Mouse (Mus musculus) midbrain, embryonic 16.5 days (tissue): ENCODE data around the gene Sdk1. TPM values are rescaled to one million over a fixed set of nuclear protein-coding genes. Genes with fewer than 3 reads are reported as not detected.

Source experiments
- ATAC-seq: fragments of 200-750 bp; cut with Nextera tagmentation; 2 replicates; pipeline ENCODE4 v1.8.0; 2017; ENCODE audit warnings: moderate TSS enrichment
- H3K27ac ChIP-seq: fragments of 300-500 bp; sonication (generic); 2 replicates; pipeline ENCODE4 v1.5.1; 2014; ENCODE audit warnings: mild to moderate bottlenecking, low read length, mixed read lengths
- H3K27me3 ChIP-seq: fragments of 300-500 bp; sonication (generic); 2 replicates; pipeline ENCODE4 v1.6.1; 2014; ENCODE audit warnings: low read depth, low read length, mixed read lengths; ENCODE audit not compliant: control insufficient read depth, insufficient read depth
- H3K36me3 ChIP-seq: fragments of 300-500 bp; sonication (generic); 2 replicates; pipeline ENCODE4 v1.6.1; 2014; ENCODE audit warnings: mild to moderate bottlenecking, low read length, moderate library complexity, mixed read lengths; ENCODE audit not compliant: control insufficient read depth, insufficient read depth
- H3K4me1 ChIP-seq: fragments of 300-500 bp; sonication (generic); 2 replicates; pipeline ENCODE4 v1.6.1; 2014; ENCODE audit warnings: mild to moderate bottlenecking, low read length, mixed read lengths; ENCODE audit not compliant: control insufficient read depth, insufficient read depth
- H3K4me2 ChIP-seq: fragments of 300-500 bp; sonication (generic); 2 replicates; pipeline ENCODE4 v1.6.1; 2014; ENCODE audit warnings: mild to moderate bottlenecking, low read length, mixed read lengths
- H3K4me3 ChIP-seq: fragments of 300-500 bp; sonication (generic); 2 replicates; pipeline ENCODE4 v1.5.1; 2014; ENCODE audit warnings: low read depth, mild to moderate bottlenecking, low read length, moderate library complexity, mixed read lengths
- H3K9ac ChIP-seq: fragments of 300-500 bp; sonication (generic); 2 replicates; pipeline ENCODE4 v1.6.1; 2014; ENCODE audit warnings: low read depth, low read length, mixed read lengths
- H3K9me3 ChIP-seq: fragments of 300-500 bp; sonication (generic); replicated peaks from 2 replicates; pipeline ENCODE4 v1.6.1; 2014; ENCODE audit warnings: mild to moderate bottlenecking, low read length, mixed read lengths; ENCODE audit not compliant: control insufficient read depth, poor library complexity, severe bottlenecking
- WGBS: fragments of 180-500 bp; shearing (Covaris S2); extraction: QIAGEN DNeasy Blood & Tissue Kit; methylation state at CpG from one replicate; pipeline ENCODE4 v1.1.7; 2014; 5-methylcytosine and 5-hydroxymethylcytosine counted together
- polyA plus RNA-seq: library from polyadenylated mRNA; unstranded; fragments of >200 nt; fragmentation: Nextera tagmentation; extraction: Ambion mirVana; gene quantifications from 2 replicates; pipeline ENCODE4 v1.2.1, GENCODE M21; 2015

The Sdk1 gene
- polyA plus RNA-seq, 1 experiment from 2014 or later = 2.5 TPM

GRCm38 (mm10) chr5:141553444-141553843 lies 312.2 kb downstream of the Sdk1 start:
- no peak for ATAC-seq
- no peak overlapping the region for H3K4me2 ChIP-seq
- H3K36me3 ChIP-seq = no peaks in the 10 kb centered on the region
- H3K4me3 ChIP-seq = no peak overlapping the region
- WGBS = 88% methylated on average over 9 of the region's 9 CpGs
- no peaks in the 10 kb centered on the region for H3K9me3 ChIP-seq
- H3K9ac ChIP-seq = no peak overlapping the region
- peaks cover 13% of the 10 kb centered on the region for H3K4me1 ChIP-seq
- no peak overlapping the region for H3K27ac ChIP-seq
- no peaks in the 10 kb centered on the region for H3K27me3 ChIP-seq

- Histone ChIP-seq H3K9ac (no peak overlapping the region), H3K4me1 (peaks cover 13% of the 10 kb centered on the region), H3K27ac (no peak overlapping the region), H3K36me3 (no peaks in the 10 kb centered on the region), H3K4me2 (no peak overlapping the region), H3K9me3 (no peaks in the 10 kb centered on the region), H3K4me3 (no peak overlapping the region), H3K27me3 (no peaks in the 10 kb centered on the region)
- no peak for ATAC-seq
- WGBS = 54% methylated on average over 4 of the region's 4 CpGs
Measured at GRCm38 (mm10) chr5:141558731-141559130, 317.4 kb downstream of the Sdk1 start.

- Histone ChIP-seq H3K9me3 (no peaks in the 10 kb centered on the region), H3K36me3 (no peaks in the 10 kb centered on the region), H3K27me3 (no peaks in the 10 kb centered on the region), H3K4me3 (no peak overlapping the region), H3K4me2 (no peak overlapping the region), H3K27ac (no peak overlapping the region), H3K9ac (no peak overlapping the region), H3K4me1 (peaks cover 13% of the 10 kb centered on the region)
- 56% methylated on average over 5 of the region's 5 CpGs for WGBS
- no peak for ATAC-seq
Measured at GRCm38 (mm10) chr5:141560325-141560724, 319.0 kb downstream of the Sdk1 start.

- no peaks in the 10 kb centered on the region for H3K27me3 ChIP-seq
- H3K9me3 ChIP-seq = no peaks in the 10 kb centered on the region
- no peak for ATAC-seq
- 58% methylated on average over 3 of the region's 3 CpGs for WGBS
- peaks cover 1% of the 10 kb centered on the region; the same call in 1 of the 2 replicates for H3K4me1 ChIP-seq
- no peaks in the 10 kb centered on the region for H3K36me3 ChIP-seq
- H3K27ac ChIP-seq = no peak overlapping the region
- no peak overlapping the region for H3K4me2 ChIP-seq
- H3K9ac ChIP-seq = no peak overlapping the region
- no peak overlapping the region for H3K4me3 ChIP-seq
Measured at GRCm38 (mm10) chr5:141561989-141562560, 320.8 kb downstream of the Sdk1 start.

- ATAC-seq = no peak
- 74% methylated on average over 5 of the region's 5 CpGs for WGBS
Measured at GRCm38 (mm10) chr5:141564197-141564596, 322.9 kb downstream of the Sdk1 start.

GRCm38 (mm10) chr5:141568106-141568505 lies 326.8 kb downstream of the Sdk1 start:
- WGBS = 88% methylated on average over 2 of the region's 2 CpGs
- Histone ChIP-seq H3K4me2 (no peak overlapping the region), H3K9me3 (no peaks in the 10 kb centered on the region), H3K36me3 (no peaks in the 10 kb centered on the region), H3K4me3 (no peak overlapping the region), H3K27ac (no peak overlapping the region), H3K27me3 (no peaks in the 10 kb centered on the region), H3K4me1 (peaks cover 6% of the 10 kb centered on the region), H3K9ac (no peak overlapping the region)
- no peak for ATAC-seq

More at GRCm38 (mm10) chr5:141564197-141564596, 322.9 kb downstream of the Sdk1 start:
- H3K4me1 ChIP-seq = no peaks in the 10 kb centered on the region; the same call in 1 of the 2 replicates
- H3K9me3 ChIP-seq = no peaks in the 10 kb centered on the region
- no peak overlapping the region for H3K9ac ChIP-seq
- H3K36me3 ChIP-seq = no peaks in the 10 kb centered on the region
- H3K4me2 ChIP-seq = no peak overlapping the region
- H3K27me3 ChIP-seq = no peaks in the 10 kb centered on the region
- no peak overlapping the region for H3K27ac ChIP-seq
- no peak overlapping the region for H3K4me3 ChIP-seq

GRCm38 (mm10) chr5:141570442-141570841 lies 329.2 kb downstream of the Sdk1 start:
- Histone ChIP-seq H3K4me2 (no peak overlapping the region), H3K4me3 (no peak overlapping the region), H3K9me3 (no peaks in the 10 kb centered on the region), H3K9ac (no peak overlapping the region), H3K27me3 (no peaks in the 10 kb centered on the region), H3K4me1 (peaks cover 9% of the 10 kb centered on the region), H3K27ac (no peak overlapping the region), H3K36me3 (no peaks in the 10 kb centered on the region)
- WGBS = 53% methylated on average over 6 of the region's 6 CpGs
- ATAC-seq = no peak

GRCm38 (mm10) chr5:141574263-141574662 lies 333.0 kb downstream of the Sdk1 start:
- peaks cover 9% of the 10 kb centered on the region for H3K4me1 ChIP-seq
- no peak overlapping the region for H3K27ac ChIP-seq
- H3K27me3 ChIP-seq = no peaks in the 10 kb centered on the region
- H3K9me3 ChIP-seq = no peaks in the 10 kb centered on the region
- no peak overlapping the region for H3K4me3 ChIP-seq
- no peak for ATAC-seq
- H3K4me2 ChIP-seq = no peak overlapping the region
- no peaks in the 10 kb centered on the region for H3K36me3 ChIP-seq
- no peak overlapping the region for H3K9ac ChIP-seq
- WGBS = 74% methylated on average over 1 of the region's 1 CpGs

- WGBS = 73% methylated on average over 5 of the region's 5 CpGs
- Histone ChIP-seq H3K4me3 (no peak overlapping the region), H3K36me3 (no peaks in the 10 kb centered on the region), H3K27me3 (no peaks in the 10 kb centered on the region), H3K9me3 (peaks cover 3% of the 10 kb centered on the region; the same call in 1 of the 2 replicates), H3K9ac (0 out of 2 replicates have a peak overlapping the region, but pooled peaks have one; percentile 20), H3K27ac (no peak overlapping the region), H3K4me2 (no peak overlapping the region), H3K4me1 (peaks cover 2% of the 10 kb centered on the region; the same call in 1 of the 2 replicates)
- no peak for ATAC-seq
Measured at GRCm38 (mm10) chr5:141591246-141591645, 350.0 kb downstream of the Sdk1 start.
